In genomic region chr15:7352635-7353051, GRCm38 (mm10) we compare ENCODE assay signal across 13 mouse cellular contexts. TPM values are rescaled to one million over a fixed set of nuclear protein-coding genes. Genes with fewer than 3 reads are reported as not detected.
DNase-seq lines count a peak whose midpoint lies in the region; ATAC-seq and TF ChIP-seq lines count a peak whose summit lies in the region.
"Had no signal": no experiment of that assay in that cellular context is flagged by ENCODE, and none has a peak within 500 bp of the region (broad histone marks: within the 10 kb centered on the region; RNA-seq: fewer than 3 reads in every experiment).

No protein-coding gene starts in this region.

- H3K27me3 ChIP-seq in heart, embryonic 16.5 days (ENCODE audit: control insufficient read depth, insufficient read depth, low read length): no peaks in the 10 kb centered on the region
- no peaks in the 10 kb centered on the region for H3K27me3 ChIP-seq in kidney, postnatal 0 days (ENCODE audit: insufficient read depth, low read length)
- H3K27me3 ChIP-seq in midbrain, embryonic 10.5 days (ENCODE audit: low read depth, poor library complexity, severe bottlenecking): no peaks in the 10 kb centered on the region
- H3K27me3 ChIP-seq: heart, embryonic 13.5 days had no signal

- no peak overlapping the region for H3K4me3 ChIP-seq in heart, embryonic 16.5 days (ENCODE audit: low read length)
- H3K4me3 ChIP-seq in kidney, postnatal 0 days (replicated peaks; ENCODE audit: low read depth, low read length): no peak overlapping the region
- no peak overlapping the region for H3K4me3 ChIP-seq in midbrain, embryonic 10.5 days
- H3K4me3 ChIP-seq: heart, embryonic 13.5 days had no signal

- H3K9me3 ChIP-seq in heart, embryonic 16.5 days (replicated peaks; ENCODE audit: control insufficient read depth, low read length): no peaks in the 10 kb centered on the region
- H3K9me3 ChIP-seq in kidney, postnatal 0 days (replicated peaks; ENCODE audit: low read length): no peaks in the 10 kb centered on the region
- H3K9me3 ChIP-seq in midbrain, embryonic 10.5 days (replicated peaks): no peaks in the 10 kb centered on the region
- H3K9me3 ChIP-seq: G1E; heart, embryonic 13.5 days had no signal

- DNase-seq in gastrocnemius, postnatal 25 days: peak; percentile 25
- DNase-seq in kidney, postnatal 0 days (ENCODE audit: low spot score): peak; percentile 86
- DNase-seq in lung, postnatal 4 days: peak; percentile 65 to 86
- DNase-seq in adipocyte (ENCODE audit: low spot score): no peak
- no peak for DNase-seq in midbrain, embryonic 10.5 days (ENCODE audit: low spot score)
- DNase-seq in cerebellum, postnatal 4 days (ENCODE audit: low spot score in 2 of 2): no peak
- DNase-seq: adrenal gland, adult 2 months; cerebellum, adult 9-10 months; liver, postnatal 0 days; right cerebral cortex, postnatal 14 days had no signal

- H3K27ac ChIP-seq in heart, embryonic 16.5 days (ENCODE audit: low read length): no peak overlapping the region
- peak overlapping the region; percentile 36; the same call in 1 of the 2 replicates for H3K27ac ChIP-seq in kidney, postnatal 0 days
- H3K27ac ChIP-seq in midbrain, embryonic 10.5 days (replicated peaks): no peak overlapping the region
- H3K27ac ChIP-seq: heart, embryonic 13.5 days had no signal

- H3K4me1 ChIP-seq in heart, embryonic 16.5 days (ENCODE audit: control insufficient read depth, insufficient read depth, low read length): no peaks in the 10 kb centered on the region
- H3K4me1 ChIP-seq in kidney, postnatal 0 days (replicated peaks; ENCODE audit: insufficient read depth, low read length): no peaks in the 10 kb centered on the region
- H3K4me1 ChIP-seq in midbrain, embryonic 10.5 days: no peaks in the 10 kb centered on the region
- H3K4me1 ChIP-seq: heart, embryonic 13.5 days had no signal

- H3K36me3 ChIP-seq in heart, embryonic 16.5 days (ENCODE audit: control insufficient read depth, insufficient read depth): no peaks in the 10 kb centered on the region
- no peaks in the 10 kb centered on the region for H3K36me3 ChIP-seq in kidney, postnatal 0 days (ENCODE audit: insufficient read depth, low read length)
- no peaks in the 10 kb centered on the region for H3K36me3 ChIP-seq in midbrain, embryonic 10.5 days
- H3K36me3 ChIP-seq: G1E; heart, embryonic 13.5 days had no signal

- no peak for TF ChIP-seq CTCF in kidney, postnatal 0 days (IDR thresholded peaks at IDR 0.05; ENCODE audit: low read depth)

- 45% methylated on average over 1 of the region's 1 CpGs for WGBS in heart, embryonic 16.5 days
- 39% methylated on average over 1 of the region's 1 CpGs for WGBS in kidney, postnatal 0 days
- WGBS in midbrain, embryonic 10.5 days: 88% methylated on average over 1 of the region's 1 CpGs

- no peak overlapping the region for H3K4me2 ChIP-seq in heart, embryonic 16.5 days (ENCODE audit: low read depth, low read length)
- H3K4me2 ChIP-seq in kidney, postnatal 0 days (ENCODE audit: low read length): no peak overlapping the region
- H3K4me2 ChIP-seq: heart, embryonic 13.5 days had no signal

- ATAC-seq in heart, embryonic 16.5 days (replicated peaks; ENCODE audit: extremely low read depth, insufficient read depth, low FRiP score): peak; percentile 41
- ATAC-seq in kidney, postnatal 0 days (replicated peaks; ENCODE audit: low FRiP score, low read depth): 0 out of 2 replicates have a peak, but pooled peaks have one; percentile 13
- ATAC-seq: liver, postnatal 0 days had no signal

- H3K9ac ChIP-seq in heart, embryonic 16.5 days (ENCODE audit: low read length): no peak overlapping the region
- H3K9ac ChIP-seq in kidney, postnatal 0 days (ENCODE audit: low read depth, low read length): no peak overlapping the region
- H3K9ac ChIP-seq: heart, embryonic 13.5 days; liver, postnatal 0 days had no signal

RNA-seq across cellular contexts. Expression of gene Egflam, which starts 45.6 kb away (rescaled TPM):
- total RNA-seq in gastrocnemius, postnatal 25 days (2021): 10 to 100 TPM; 10.3 to 11.9 TPM
- polyA plus RNA-seq in heart, embryonic 16.5 days (2015; fragmentation: Nextera tagmentation; extraction: Ambion mirVana): 12.4 and 14.7 TPM in 2 replicates
- polyA plus RNA-seq in kidney, postnatal 0 days (2015; fragmentation: Nextera tagmentation; extraction: Ambion mirVana): 14.3 and 15.0 TPM in 2 replicates
- polyA plus RNA-seq in midbrain, embryonic 10.5 days (2016; fragmentation: Nextera tagmentation; extraction: Ambion mirVana): 9.2 and 11.3 TPM in 2 replicates
- polyA plus RNA-seq: G1E had no signal

Comparison
In these comparisons a context has a peak if more than half of its experiments do, and no peak if none do; other contexts are left out.
1. DNase-seq: peak in gastrocnemius, postnatal 25 days (single experiment), kidney, postnatal 0 days (single experiment) and lung, postnatal 4 days (2 of 2); none in adipocyte (single experiment), midbrain, embryonic 10.5 days (single experiment) and cerebellum, postnatal 4 days (0 of 2).